Mouse (Mus musculus) stomach, postnatal 0 days (tissue): ENCODE results near the gene Slitrk4.

Source experiments
- CTCF ChIP-seq: IDR thresholded peaks from 2 replicates; pipeline ENCODE4 v1.5.1; 2016; ENCODE audit warnings: antibody characterized with exemption, low read depth, mild to moderate bottlenecking, moderate library complexity
- EP300 ChIP-seq: optimal IDR thresholded peaks from 2 replicates; pipeline ENCODE3; 2016; ENCODE audit warnings: antibody characterized with exemption

DNA sequence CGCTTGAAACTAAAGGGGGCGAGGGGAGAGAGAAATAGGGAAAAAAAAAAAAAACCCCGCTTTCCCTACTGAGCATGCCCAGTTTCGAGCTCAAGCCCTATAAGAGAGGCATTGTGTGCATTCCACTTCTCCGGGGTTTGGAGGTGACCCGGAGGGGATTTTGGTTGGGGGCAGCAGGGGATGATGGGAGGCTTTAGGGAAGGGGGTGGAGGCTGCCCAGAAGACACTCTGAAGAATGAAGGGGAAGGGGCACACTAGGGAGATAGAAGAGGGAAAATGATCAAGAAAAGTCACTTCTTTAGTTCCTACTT lies 1.1 kb upstream of the Slitrk4 start:
- TF ChIP-seq CTCF (no peak), EP300 (no peak)
